Mouse (Mus musculus) liver, adult 2 months (tissue): Measurements from ENCODE around the gene Paqr9. TPM values are rescaled to one million over a fixed set of nuclear protein-coding genes. Genes with fewer than 3 reads are reported as not detected.

Experiments
- DNase-seq: peaks from one replicate; pipeline ENCODE4 v3.0.0-alpha.2; 2011; ENCODE audit warnings: low read depth, low spot score; ENCODE audit errors: extremely low read depth
- H3K27ac ChIP-seq: fragments of 200-500 bp; replicated peaks from 2 replicates; pipeline ENCODE4 v1.5.1; 2012; ENCODE audit warnings: low read depth, mild to moderate bottlenecking, control low read depth, inconsistent platforms, low read length; ENCODE audit not compliant: insufficient read depth
- H3K27me3 ChIP-seq: fragments of 200-500 bp; 2 replicates; pipeline ENCODE4 v1.6.1; 2012; ENCODE audit warnings: mild to moderate bottlenecking, moderate library complexity, low read length, inconsistent platforms; ENCODE audit not compliant: control insufficient read depth, insufficient read depth
- H3K36me3 ChIP-seq: fragments of 200-500 bp; 2 replicates; pipeline ENCODE4 v1.6.1; 2012; ENCODE audit warnings: low read length, inconsistent platforms; ENCODE audit not compliant: control insufficient read depth, insufficient read depth
- H3K4me1 ChIP-seq: fragments of 200-500 bp; 2 replicates; pipeline ENCODE4 v1.6.1; 2011; ENCODE audit warnings: low read length; ENCODE audit not compliant: control insufficient read depth, insufficient read depth
- H3K4me3 ChIP-seq: fragments of 200-500 bp; 2 replicates; pipeline ENCODE4 v1.5.1; 2011; ENCODE audit warnings: low read depth, mild to moderate bottlenecking, control low read depth, low read length, moderate library complexity; ENCODE audit not compliant: insufficient read depth
- H3K79me2 ChIP-seq: fragments of 200-500 bp; 2 replicates; pipeline ENCODE4 v1.6.1; 2012; ENCODE audit warnings: inconsistent platforms, mild to moderate bottlenecking, low read length, moderate library complexity; ENCODE audit not compliant: control insufficient read depth, insufficient read depth
- H3K9ac ChIP-seq: fragments of 200-500 bp; 2 replicates; pipeline ENCODE4 v1.6.1; 2012; ENCODE audit warnings: low read depth, mild to moderate bottlenecking, control low read depth, inconsistent platforms, low read length
- CTCF ChIP-seq: fragments of 200-500 bp; IDR thresholded peaks from 2 replicates; pipeline ENCODE4 v1.5.1; 2011; ENCODE audit warnings: low read depth, low read length, control low read depth
- POLR2A ChIP-seq: fragments of 200-500 bp; IDR thresholded peaks from 2 replicates; pipeline ENCODE4 v1.6.1; 2011; ENCODE audit warnings: low read length, control low read depth; ENCODE audit not compliant: insufficient read depth; ENCODE audit errors: extremely low read depth
- WGBS: fragments of 180-500 bp; shearing (Covaris S2); methylation state at CpG from one replicate; pipeline ENCODE4 v1.1.7; 2018; 5-methylcytosine and 5-hydroxymethylcytosine counted together
- polyA plus RNA-seq: library from polyadenylated mRNA; depleted of rRNA; stranded (reverse); fragments of >200 nt; gene quantifications from 2 replicates; pipeline ENCODE4 v1.2.3, GENCODE M21; 2012
- total RNA-seq: library from RNA; depleted of rRNA; stranded (reverse); fragments of >200 nt; gene quantifications from 2 replicates; pipeline ENCODE4 v1.2.3, GENCODE M21; 2014

Gene Paqr9
- total and polyA plus RNA-seq, 2 experiments: 56.1 to 107 TPM

- H3K4me3 ChIP-seq: no peak overlapping the region
- peaks cover 20% of the 10 kb centered on the region; the same call in 1 of the 2 replicates for H3K36me3 ChIP-seq
- 58% methylated on average over 5 of the region's 5 CpGs for WGBS
- H3K27me3 ChIP-seq: no peaks in the 10 kb centered on the region
- peaks cover 12% of the 10 kb centered on the region for H3K4me1 ChIP-seq
- DNase-seq: no peak
- no peak overlapping the region for H3K9ac ChIP-seq
- 0 out of 2 replicates have a peak overlapping the region, but pooled peaks have one; percentile 11 for H3K27ac ChIP-seq
- TF ChIP-seq POLR2A (no peak), CTCF (no peak)
- peaks cover 9% of the 10 kb centered on the region; the same call in 1 of the 2 replicates for H3K79me2 ChIP-seq
These were observed 7.5 kb downstream of the Paqr9 start for GRCm38 (mm10) chr9:95566931-95567330.

- Histone ChIP-seq H3K9ac (no peak overlapping the region), H3K79me2 (peaks cover 3% of the 10 kb centered on the region; the same call in 1 of the 2 replicates), H3K27ac (0 out of 2 replicates have a peak overlapping the region, but pooled peaks have one; percentile 17), H3K27me3 (no peaks in the 10 kb centered on the region), H3K36me3 (peaks cover 7% of the 10 kb centered on the region; the same call in 1 of the 2 replicates), H3K4me3 (no peak overlapping the region), H3K4me1 (peaks cover 25% of the 10 kb centered on the region)
- no peak for TF ChIP-seq POLR2A
- TF ChIP-seq CTCF: no peak
- WGBS: 75% methylated on average over 5 of the region's 5 CpGs
- no peak for DNase-seq
These were observed 9.8 kb downstream of the Paqr9 start for GRCm38 (mm10) chr9:95569249-95569648.

GRCm38 (mm10) chr9:95569966-95570365 lies 10.5 kb downstream of the Paqr9 start:
- WGBS: 35% methylated on average over 5 of the region's 5 CpGs

GRCm38 (mm10) chr9:95570604-95571003 lies 11.1 kb downstream of the Paqr9 start:
- DNase-seq: no peak
- H3K27me3 ChIP-seq: no peaks in the 10 kb centered on the region
- H3K27ac ChIP-seq: no peak overlapping the region
- no peak overlapping the region for H3K9ac ChIP-seq
- TF ChIP-seq CTCF: no peak
- no peak for TF ChIP-seq POLR2A
- H3K79me2 ChIP-seq: peaks cover 3% of the 10 kb centered on the region; the same call in 1 of the 2 replicates
- no peak overlapping the region for H3K4me3 ChIP-seq
- peaks cover 2% of the 10 kb centered on the region; the same call in 1 of the 2 replicates for H3K36me3 ChIP-seq
- peaks cover 29% of the 10 kb centered on the region for H3K4me1 ChIP-seq
- WGBS: 82% methylated on average over 4 of the region's 4 CpGs

More at GRCm38 (mm10) chr9:95569966-95570365, 10.5 kb downstream of the Paqr9 start:
- H3K79me2 ChIP-seq: peaks cover 3% of the 10 kb centered on the region; the same call in 1 of the 2 replicates
- peak; percentile 73 for DNase-seq
- no peaks in the 10 kb centered on the region for H3K27me3 ChIP-seq
- peaks cover 26% of the 10 kb centered on the region for H3K4me1 ChIP-seq
- H3K9ac ChIP-seq: no peak overlapping the region
- no peak for TF ChIP-seq POLR2A
- TF ChIP-seq CTCF: no peak
- no peak overlapping the region for H3K4me3 ChIP-seq
- H3K36me3 ChIP-seq: peaks cover 5% of the 10 kb centered on the region; the same call in 1 of the 2 replicates
- H3K27ac ChIP-seq: peak overlapping the region; percentile 8

DNA sequence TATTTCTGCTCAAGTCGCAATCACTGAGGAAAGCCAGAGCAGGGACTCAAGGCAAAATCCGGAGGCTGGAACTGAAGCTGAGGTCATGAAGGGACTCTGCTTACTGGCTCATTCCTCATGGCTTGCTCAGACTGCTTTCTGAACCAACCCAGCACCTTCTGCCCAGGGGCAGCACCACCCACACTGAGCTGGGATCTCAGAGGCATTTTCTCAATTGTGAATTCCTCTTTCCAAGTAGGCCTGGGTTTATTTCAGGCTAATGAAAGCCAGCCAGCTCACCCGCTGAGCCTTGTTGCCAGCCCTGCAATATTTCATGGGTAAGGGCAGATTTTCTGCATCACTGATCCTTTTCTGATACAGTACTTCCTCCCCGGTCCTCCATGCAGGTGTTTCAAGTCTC lies 12.0 kb downstream of the Paqr9 start:
- no peaks in the 10 kb centered on the region; the same call in 1 of the 2 replicates for H3K36me3 ChIP-seq
- H3K79me2 ChIP-seq: no peaks in the 10 kb centered on the region
- H3K27me3 ChIP-seq: no peaks in the 10 kb centered on the region
- no peak for TF ChIP-seq CTCF
- no peak for TF ChIP-seq POLR2A
- 57% methylated on average over 4 of the region's 4 CpGs for WGBS
- peak; percentile 64 for DNase-seq
- H3K4me1 ChIP-seq: peaks cover 34% of the 10 kb centered on the region
- H3K4me3 ChIP-seq: no peak overlapping the region
- peak overlapping the region; percentile 26 for H3K27ac ChIP-seq
- H3K9ac ChIP-seq: no peak overlapping the region

GRCm38 (mm10) chr9:95572558-95572957 lies 13.1 kb downstream of the Paqr9 start:
- Histone ChIP-seq H3K4me1 (peaks cover 31% of the 10 kb centered on the region), H3K4me3 (no peak overlapping the region), H3K27me3 (no peaks in the 10 kb centered on the region), H3K9ac (no peak overlapping the region), H3K27ac (peak overlapping the region; percentile 67), H3K36me3 (no peaks in the 10 kb centered on the region), H3K79me2 (no peaks in the 10 kb centered on the region)
- TF ChIP-seq CTCF (no peak), POLR2A (no peak)
- peak; percentile 92 for DNase-seq
- WGBS: 5% methylated on average over 5 of the region's 5 CpGs
